Mouse (Mus musculus) midbrain, embryonic 10.5 days (tissue): ENCODE results near the gene L2hgdh. TPM values are rescaled to one million over a fixed set of nuclear protein-coding genes. Genes with fewer than 3 reads are reported as not detected.

Source experiments
- microRNA counts: library from miRNA; unstranded; fragments of <30 nt; microRNA quantifications from one replicate; lab custom pipeline; 2017
- microRNA-seq: library from miRNA; unstranded; fragments of <30 nt; microRNA quantifications from one replicate; pipeline ENCODE4, GENCODE M21; 2017
- polyA plus RNA-seq: library from polyadenylated mRNA; unstranded; fragments of >200 nt; fragmentation: Nextera tagmentation; extraction: Ambion mirVana; gene quantifications from 2 replicates; pipeline ENCODE4 v1.2.1, GENCODE M21; 2016

Gene L2hgdh
- polyA plus RNA-seq, 1 experiment from 2014 or later, result 15.7 TPM

MicroRNAs encoded within 50 kb of the gene (microRNA counts, 519-probe panel; counts per million panel counts)
- not detected for microRNA mmu-miR-681 (lab: Ali Mortazavi, UCI)

Small RNA genes lying within 50 kb of the gene (microRNA-seq; reads per million reads assigned to microRNA genes)
- not detected for gene Mir681

Other genes starting within 250 kb of the L2hgdh start
- 20.1 and 21.4 TPM in 2 replicates for gene Vcpkmt, start 141.8 kb downstream of the L2hgdh start, polyA plus RNA-seq
- gene Sos2, start 43.0 kb downstream of the L2hgdh start, polyA plus RNA-seq, result 7.8 and 10.4 TPM in 2 replicates
- 20.4 and 21.2 TPM in 2 replicates for gene Atp5s, start 77 bp upstream of the L2hgdh start, polyA plus RNA-seq
- gene Cdkl1, start 66.4 kb upstream of the L2hgdh start, polyA plus RNA-seq, result 0.68 and 0.77 TPM in 2 replicates
- gene Atl1, start 167.7 kb upstream of the L2hgdh start, polyA plus RNA-seq, result 22.1 and 35.0 TPM in 2 replicates
- gene Map4k5, start 168.3 kb upstream of the L2hgdh start, polyA plus RNA-seq, result 22.1 and 23.5 TPM in 2 replicates